Mouse (Mus musculus): ENCODE measurements around the gene Glrx5. TPM values are rescaled to one million over a fixed set of nuclear protein-coding genes. Genes with fewer than 3 reads are reported as not detected.

Gene Glrx5
- total and polyA plus RNA-seq, 2 experiments from 2014 or later, result 47.4 to 177 TPM

DNA sequence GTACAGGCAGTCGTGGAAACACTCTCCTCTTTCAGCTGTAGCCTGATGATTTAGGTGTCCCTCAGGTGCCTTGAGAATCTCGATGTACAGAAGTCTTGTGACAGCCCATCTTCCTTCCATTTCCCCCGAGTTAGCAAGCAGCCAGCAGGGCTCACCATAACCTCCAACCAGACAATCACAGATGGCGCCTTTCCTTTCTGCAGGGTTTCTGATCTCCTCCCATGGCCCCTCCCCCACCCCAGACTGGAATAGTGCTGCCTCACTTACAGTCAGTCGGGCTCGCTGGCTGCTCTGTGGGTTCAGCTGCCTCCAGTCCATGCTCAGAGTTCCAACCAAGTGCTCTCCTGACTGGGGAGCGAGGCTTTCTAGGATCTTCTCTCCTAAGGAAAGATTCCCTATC, 10.3 kb upstream of the Glrx5 start:
- no peaks in the 10 kb centered on the region for H3K4me1 ChIP-seq (ENCODE audit: insufficient read depth)
- 70% methylated on average over 7 of the region's 7 CpGs for WGBS
- no peak for TF ChIP-seq CTCF (IDR thresholded peaks at IDR 0.05; ENCODE audit: low read depth)
- no peaks in the 10 kb centered on the region for H3K27me3 ChIP-seq (ENCODE audit: insufficient read depth, low read length)
- no peak overlapping the region for H3K9ac ChIP-seq
- H3K4me3 ChIP-seq (ENCODE audit: low read depth, low read length), result no peak overlapping the region
- no peak for ATAC-seq
- H3K4me2 ChIP-seq (ENCODE audit: low read depth), result no peak overlapping the region
- H3K9me3 ChIP-seq (ENCODE audit: low read length), result no peaks in the 10 kb centered on the region
- no peak for DNase-seq
- H3K27ac ChIP-seq (ENCODE audit: low read depth, low read length), result no peak overlapping the region
- H3K36me3 ChIP-seq (ENCODE audit: insufficient read depth), result no peaks in the 10 kb centered on the region

GRCm38 (mm10) chr12:105022776-105023175, 9.7 kb upstream of the Glrx5 start:
- ATAC-seq, result no peak

DNA sequence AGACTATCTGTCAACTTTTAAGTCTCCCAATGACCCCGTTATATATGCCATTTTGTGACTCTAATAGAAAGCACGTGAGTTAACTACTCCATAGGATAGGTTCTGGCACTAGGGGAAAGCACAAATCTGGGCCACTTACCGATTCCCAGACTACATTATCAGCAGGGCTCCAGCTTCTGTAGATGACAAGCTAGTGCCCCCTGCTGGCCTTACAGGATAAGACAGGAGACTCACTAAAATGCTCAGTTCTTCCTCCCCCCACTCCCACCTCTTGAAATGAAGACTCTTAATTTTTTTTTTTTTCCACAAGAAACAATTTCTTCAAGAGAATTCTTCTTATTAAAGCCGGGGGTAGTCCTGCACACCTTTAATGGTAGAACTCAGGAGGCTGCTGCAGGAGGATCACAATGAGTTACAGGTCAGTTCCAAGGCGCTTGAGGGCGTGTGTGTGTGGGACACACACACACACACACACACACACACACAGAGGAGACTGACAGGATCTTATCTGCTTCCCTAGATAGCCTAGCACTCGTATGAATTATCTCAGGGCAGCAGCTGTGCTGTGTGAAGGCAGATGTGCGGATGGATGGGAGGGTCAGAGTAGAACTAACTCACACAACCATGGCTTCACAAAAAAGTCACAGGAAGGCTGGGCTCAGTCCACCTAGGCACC, 7.1 kb upstream of the Glrx5 start:
- no peak overlapping the region for H3K4me3 ChIP-seq (ENCODE audit: low read depth, low read length)
- 48% methylated on average over 8 of the region's 8 CpGs for whole genome bisulfite sequencing
- ATAC-seq, result peak; percentile 71

More at GRCm38 (mm10) chr12:105022776-105023175, 9.7 kb upstream of the Glrx5 start:
- no peak overlapping the region for H3K4me3 ChIP-seq (ENCODE audit: low read depth, low read length)
- no peak for DNase-seq
- WGBS, result 98% methylated on average over 9 of the region's 9 CpGs
- no peak overlapping the region for H3K27ac ChIP-seq (ENCODE audit: low read depth, low read length)
- no peaks in the 10 kb centered on the region for H3K36me3 ChIP-seq (ENCODE audit: insufficient read depth)
- no peak overlapping the region for H3K9ac ChIP-seq
- no peak overlapping the region for H3K4me2 ChIP-seq (ENCODE audit: low read depth)
- no peaks in the 10 kb centered on the region for H3K27me3 ChIP-seq (ENCODE audit: insufficient read depth, low read length)
- H3K9me3 ChIP-seq (ENCODE audit: low read length), result no peaks in the 10 kb centered on the region
- no peaks in the 10 kb centered on the region for H3K4me1 ChIP-seq (ENCODE audit: insufficient read depth)
- TF ChIP-seq CTCF (IDR thresholded peaks at IDR 0.05; ENCODE audit: low read depth), result no peak

DNA sequence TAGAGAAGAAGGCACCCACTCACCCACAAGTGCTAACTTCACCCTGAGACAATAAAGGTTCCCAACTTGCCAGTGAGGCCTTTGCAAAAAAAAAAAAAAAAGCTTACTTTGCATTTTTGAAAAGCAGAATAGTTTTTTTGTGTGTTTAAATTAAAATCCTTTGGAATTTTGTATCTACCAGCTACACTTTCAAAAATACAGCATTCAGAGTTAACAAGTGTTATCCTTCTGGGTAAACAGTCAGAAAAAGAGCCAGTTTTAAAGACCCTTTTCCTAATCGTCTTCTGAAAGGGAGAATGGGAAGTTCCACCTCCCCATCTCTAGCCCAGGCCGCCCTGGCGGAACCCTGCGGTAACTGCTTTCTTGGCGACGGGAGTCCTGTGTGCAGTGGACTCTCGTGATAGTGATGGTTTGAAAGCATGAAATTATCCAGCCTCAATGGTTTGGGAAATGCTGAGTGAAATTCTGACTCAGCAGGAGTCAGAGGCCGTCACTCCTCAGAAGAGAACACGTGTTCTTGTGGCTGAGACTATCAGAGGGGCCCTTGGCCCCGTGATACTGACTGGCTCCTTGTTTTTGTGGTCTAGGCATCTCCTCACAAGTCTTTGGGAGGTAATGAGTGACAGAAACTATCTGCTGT, 6.4 kb upstream of the Glrx5 start:
- Histone ChIP-seq H3K4me3 (ENCODE audit: low read depth, low read length) (no peak overlapping the region), H3K9ac (no peak overlapping the region), H3K27me3 (ENCODE audit: insufficient read depth, low read length) (no peaks in the 10 kb centered on the region), H3K4me2 (ENCODE audit: low read depth) (no peak overlapping the region), H3K27ac (ENCODE audit: low read depth, low read length) (no peak overlapping the region), H3K36me3 (ENCODE audit: insufficient read depth) (peaks cover 14% of the 10 kb centered on the region), H3K9me3 (ENCODE audit: low read length) (no peaks in the 10 kb centered on the region), H3K4me1 (ENCODE audit: insufficient read depth) (peaks cover 2% of the 10 kb centered on the region; the same call in 1 of the 2 replicates)
- ATAC-seq (no peak), DNase-seq (no peak)
- TF ChIP-seq CTCF (IDR thresholded peaks at IDR 0.05; ENCODE audit: low read depth), result no peak
- WGBS, result 53% methylated on average over 10 of the region's 10 CpGs

More for the DNA sequence above, 7.1 kb upstream of the Glrx5 start:
- no peaks in the 10 kb centered on the region for H3K4me1 ChIP-seq (ENCODE audit: insufficient read depth)
- no peak overlapping the region for H3K4me2 ChIP-seq (ENCODE audit: low read depth)
- no peaks in the 10 kb centered on the region for H3K9me3 ChIP-seq (ENCODE audit: low read length)
- DNase-seq, result peak; percentile 79
- H3K36me3 ChIP-seq (ENCODE audit: insufficient read depth), result peaks cover 14% of the 10 kb centered on the region
- H3K9ac ChIP-seq, result no peak overlapping the region
- H3K27ac ChIP-seq (ENCODE audit: low read depth, low read length), result no peak overlapping the region
- peak; percentile 84 for TF ChIP-seq CTCF (IDR thresholded peaks at IDR 0.05; ENCODE audit: low read depth)
- H3K27me3 ChIP-seq (ENCODE audit: insufficient read depth, low read length), result no peaks in the 10 kb centered on the region

GRCm38 (mm10) chr12:105027323-105027991, 5.0 kb upstream of the Glrx5 start:
- Histone ChIP-seq H3K27me3 (ENCODE audit: insufficient read depth, low read length) (no peaks in the 10 kb centered on the region), H3K27ac (ENCODE audit: low read depth, low read length) (no peak overlapping the region), H3K4me1 (ENCODE audit: insufficient read depth) (peaks cover 4% of the 10 kb centered on the region; the same call in 1 of the 2 replicates), H3K9me3 (ENCODE audit: low read length) (no peaks in the 10 kb centered on the region), H3K9ac (no peak overlapping the region), H3K4me3 (ENCODE audit: low read depth, low read length) (no peak overlapping the region), H3K4me2 (ENCODE audit: low read depth) (no peak overlapping the region), H3K36me3 (ENCODE audit: insufficient read depth) (peaks cover 14% of the 10 kb centered on the region)
- TF ChIP-seq CTCF (IDR thresholded peaks at IDR 0.05; ENCODE audit: low read depth), result peak; percentile 68
- ATAC-seq (no peak), DNase-seq (peak; percentile 55)
- 34% methylated on average over 15 of the region's 15 CpGs for WGBS

DNA sequence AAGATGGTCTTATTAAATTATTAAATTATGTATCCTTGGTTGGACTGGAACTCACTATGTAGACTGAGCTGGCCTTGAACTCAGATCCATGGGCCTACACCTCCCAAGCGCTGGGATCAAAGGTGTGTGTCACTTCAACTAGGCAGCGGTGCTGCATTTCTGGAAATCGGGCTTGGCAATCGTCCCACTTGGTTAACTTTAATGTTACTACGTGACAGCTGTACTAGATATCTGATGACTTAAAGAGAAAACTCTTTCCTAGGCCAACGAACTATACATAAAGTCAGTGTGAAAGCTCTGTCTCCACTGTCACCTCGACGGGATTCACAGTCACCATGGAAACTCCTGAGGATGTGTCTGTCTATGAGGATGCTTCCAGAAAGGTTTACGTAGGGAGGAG, 2.6 kb upstream of the Glrx5 start:
- ATAC-seq, result no peak
- no peak overlapping the region for H3K27ac ChIP-seq (ENCODE audit: low read depth, low read length)
- no peak overlapping the region for H3K9ac ChIP-seq
- peaks cover 16% of the 10 kb centered on the region for H3K4me1 ChIP-seq (ENCODE audit: insufficient read depth)
- H3K4me2 ChIP-seq (ENCODE audit: low read depth), result no peak overlapping the region
- no peak for TF ChIP-seq CTCF (IDR thresholded peaks at IDR 0.05; ENCODE audit: low read depth)
- DNase-seq, result no peak
- H3K4me3 ChIP-seq (ENCODE audit: low read depth, low read length), result no peak overlapping the region
- H3K9me3 ChIP-seq (ENCODE audit: low read length), result no peaks in the 10 kb centered on the region
- WGBS, result 85% methylated on average over 9 of the region's 9 CpGs
- H3K27me3 ChIP-seq (ENCODE audit: insufficient read depth, low read length), result no peaks in the 10 kb centered on the region
- H3K36me3 ChIP-seq (ENCODE audit: insufficient read depth), result peaks cover 14% of the 10 kb centered on the region

All from forebrain, postnatal 0 days (tissue).